Mouse (Mus musculus) ES-Bruce4 (cell line): ENCODE data around the gene Unc13b. TPM values are rescaled to one million over a fixed set of nuclear protein-coding genes. Genes with fewer than 3 reads are reported as not detected.

Experiments used
- H3K27ac ChIP-seq: 2 replicates; pipeline ENCODE4 v1.5.1; 2012; ENCODE audit warnings: low read length, inconsistent platforms; ENCODE audit not compliant: insufficient read depth
- H3K27me3 ChIP-seq: 2 replicates; pipeline ENCODE4 v1.6.1; 2012; ENCODE audit warnings: mild to moderate bottlenecking, low read length, inconsistent platforms; ENCODE audit not compliant: control insufficient read depth, poor library complexity, insufficient read depth, severe bottlenecking
- H3K36me3 ChIP-seq: 2 replicates; pipeline ENCODE4 v1.6.1; 2012; ENCODE audit warnings: inconsistent platforms, mild to moderate bottlenecking, low read length, moderate library complexity; ENCODE audit not compliant: control insufficient read depth, poor library complexity, insufficient read depth, severe bottlenecking
- H3K4me1 ChIP-seq: one replicate; pipeline ENCODE4 v1.8.1; 2011; ENCODE audit warnings: low read length; ENCODE audit not compliant: control insufficient read depth, insufficient read depth
- H3K4me3 ChIP-seq: 2 replicates; pipeline ENCODE4 v1.5.1; 2011; ENCODE audit warnings: low read depth, mild to moderate bottlenecking, low read length
- H3K9ac ChIP-seq: 2 replicates; pipeline ENCODE4 v1.6.1; 2012; ENCODE audit warnings: low read depth, mild to moderate bottlenecking, inconsistent platforms; ENCODE audit not compliant: poor library complexity, severe bottlenecking
- H3K9me3 ChIP-seq: replicated peaks from 2 replicates; pipeline ENCODE4 v1.6.1; 2012; ENCODE audit warnings: mild to moderate bottlenecking, low read length, inconsistent platforms; ENCODE audit not compliant: control insufficient read depth, poor library complexity, insufficient read depth, severe bottlenecking
- CTCF ChIP-seq: IDR thresholded peaks from one replicate; pipeline ENCODE4 v1.8.1; 2011; ENCODE audit warnings: low read depth, low read length
- EP300 ChIP-seq: IDR thresholded peaks from 2 replicates; pipeline ENCODE4 v1.6.1; 2011; ENCODE audit warnings: low read depth, low read length; ENCODE audit not compliant: insufficient read depth
- POLR2A ChIP-seq: IDR thresholded peaks from one replicate; pipeline ENCODE4 v1.8.1; 2011; ENCODE audit warnings: low read length; ENCODE audit not compliant: insufficient read depth
- polyA plus RNA-seq: library from polyadenylated mRNA; stranded (reverse); fragments of >200 nt; gene quantifications from 2 replicates; pipeline ENCODE4 v1.2.4, GENCODE M21; 2011; ENCODE audit warnings: low read depth; ENCODE audit not compliant: missing spikeins, insufficient read depth, insufficient read length

Gene Unc13b
- polyA plus RNA-seq, 1 experiment, result 23.1 TPM

- Histone ChIP-seq H3K27me3 (no peaks in the 10 kb centered on the region), H3K27ac (no peak overlapping the region), H3K9ac (no peak overlapping the region), H3K4me1 (peaks cover 2% of the 10 kb centered on the region), H3K36me3 (peaks cover 10% of the 10 kb centered on the region), H3K9me3 (no peaks in the 10 kb centered on the region), H3K4me3 (no peak overlapping the region)
- TF ChIP-seq CTCF (no peak), POLR2A (no peak), EP300 (no peak)
Observed at GRCm38 (mm10) chr4:43033481-43033880, 25.3 kb upstream of the Unc13b start.

- no peak overlapping the region for H3K9ac ChIP-seq
- H3K9me3 ChIP-seq, result no peaks in the 10 kb centered on the region
Observed at GRCm38 (mm10) chr4:43035851-43036250, 22.9 kb upstream of the Unc13b start.

GRCm38 (mm10) chr4:43036356-43036755 lies 22.4 kb upstream of the Unc13b start:
- Histone ChIP-seq H3K9ac (no peak overlapping the region), H3K9me3 (no peaks in the 10 kb centered on the region), H3K4me3 (no peak overlapping the region), H3K36me3 (no peaks in the 10 kb centered on the region), H3K4me1 (no peaks in the 10 kb centered on the region), H3K27ac (no peak overlapping the region), H3K27me3 (no peaks in the 10 kb centered on the region)
- TF ChIP-seq POLR2A, result no peak
- no peak for TF ChIP-seq EP300
- TF ChIP-seq CTCF, result no peak

More at GRCm38 (mm10) chr4:43035851-43036250, 22.9 kb upstream of the Unc13b start:
- no peak overlapping the region for H3K27ac ChIP-seq
- TF ChIP-seq POLR2A (no peak), EP300 (no peak), CTCF (no peak)
- H3K27me3 ChIP-seq, result no peaks in the 10 kb centered on the region
- H3K36me3 ChIP-seq, result no peaks in the 10 kb centered on the region
- no peak overlapping the region for H3K4me3 ChIP-seq
- no peaks in the 10 kb centered on the region for H3K4me1 ChIP-seq

GRCm38 (mm10) chr4:43037860-43038566 lies 20.7 kb upstream of the Unc13b start:
- Histone ChIP-seq H3K9me3 (no peaks in the 10 kb centered on the region), H3K9ac (no peak overlapping the region), H3K27ac (no peak overlapping the region), H3K27me3 (no peaks in the 10 kb centered on the region), H3K4me1 (no peaks in the 10 kb centered on the region), H3K36me3 (no peaks in the 10 kb centered on the region), H3K4me3 (no peak overlapping the region)
- TF ChIP-seq EP300, result no peak
- no peak for TF ChIP-seq POLR2A
- no peak for TF ChIP-seq CTCF

GRCm38 (mm10) chr4:43038567-43039495 lies 19.9 kb upstream of the Unc13b start:
- Histone ChIP-seq H3K9ac (no peak overlapping the region), H3K27me3 (no peaks in the 10 kb centered on the region), H3K4me3 (no peak overlapping the region), H3K27ac (no peak overlapping the region), H3K36me3 (no peaks in the 10 kb centered on the region), H3K9me3 (no peaks in the 10 kb centered on the region), H3K4me1 (no peaks in the 10 kb centered on the region)
- TF ChIP-seq EP300, result no peak
- TF ChIP-seq CTCF, result no peak
- TF ChIP-seq POLR2A, result no peak

- H3K27me3 ChIP-seq, result no peaks in the 10 kb centered on the region
- no peaks in the 10 kb centered on the region for H3K36me3 ChIP-seq
- no peak overlapping the region for H3K27ac ChIP-seq
- H3K9ac ChIP-seq, result peak overlapping the region; percentile 69
- H3K9me3 ChIP-seq, result no peaks in the 10 kb centered on the region
- TF ChIP-seq CTCF, result no peak
- no peaks in the 10 kb centered on the region for H3K4me1 ChIP-seq
- peak overlapping the region; percentile 80 for H3K4me3 ChIP-seq
Observed at GRCm38 (mm10) chr4:43039609-43040008, 19.1 kb upstream of the Unc13b start.
